Mouse (Mus musculus) embryonic facial prominence, embryonic 12.5 days (tissue): ENCODE measurements around the gene Foxg1. TPM values are rescaled to one million over a fixed set of nuclear protein-coding genes. Genes with fewer than 3 reads are reported as not detected.

ENCODE experiments used
- ATAC-seq: fragments of 200-750 bp; cut with Nextera tagmentation; 2 replicates; pipeline ENCODE4 v1.8.0; 2017; ENCODE audit not compliant: insufficient number of reproducible peaks, insufficient read depth, low FRiP score, low TSS enrichment
- H3K27ac ChIP-seq: fragments of 300-500 bp; sonication (generic); 2 replicates; pipeline ENCODE4 v1.5.1; 2016; ENCODE audit warnings: mild to moderate bottlenecking
- H3K27me3 ChIP-seq: fragments of 300-500 bp; sonication (generic); 2 replicates; pipeline ENCODE4 v1.6.1; 2016; ENCODE audit warnings: mild to moderate bottlenecking, moderate library complexity
- H3K36me3 ChIP-seq: fragments of 300-500 bp; sonication (generic); 2 replicates; pipeline ENCODE4 v1.6.1; 2016; ENCODE audit warnings: mild to moderate bottlenecking
- H3K4me1 ChIP-seq: fragments of 300-500 bp; sonication (generic); 2 replicates; pipeline ENCODE4 v1.6.1; 2016
- H3K4me2 ChIP-seq: fragments of 300-500 bp; sonication (generic); replicated peaks from 2 replicates; pipeline ENCODE4 v1.6.1; 2016; ENCODE audit warnings: mild to moderate bottlenecking, moderate library complexity
- H3K4me3 ChIP-seq: fragments of 300-500 bp; sonication (generic); 2 replicates; pipeline ENCODE4 v1.5.1; 2016; ENCODE audit warnings: mild to moderate bottlenecking
- H3K9ac ChIP-seq: fragments of 300-500 bp; sonication (generic); 2 replicates; pipeline ENCODE4 v1.6.1; 2016; ENCODE audit warnings: mild to moderate bottlenecking, moderate library complexity
- H3K9me3 ChIP-seq: fragments of 300-500 bp; sonication (generic); 2 replicates; pipeline ENCODE4 v1.6.1; 2016; ENCODE audit warnings: mild to moderate bottlenecking, moderate library complexity
- WGBS: fragments of 180-500 bp; shearing (Covaris S2); methylation state at CpG from one replicate; pipeline ENCODE4 v1.1.7; 2016; 5-methylcytosine and 5-hydroxymethylcytosine counted together
- polyA plus RNA-seq: library from polyadenylated mRNA; unstranded; fragments of >200 nt; fragmentation: Nextera tagmentation; extraction: Ambion mirVana; gene quantifications from 2 replicates; pipeline ENCODE4 v1.2.1, GENCODE M21; 2016

Foxg1 gene
- polyA plus RNA-seq = 2.1 and 3.1 TPM in 2 replicates

- WGBS = 1% methylated on average over 56 of the region's 61 CpGs
- Histone ChIP-seq H3K4me2 (peak within 1 kb of the TSS; percentile 49), H3K4me1 (peaks cover 7% of the 10 kb centered on the region; the same call in 1 of the 2 replicates), H3K4me3 (peak within 1 kb of the TSS; percentile 39), H3K36me3 (no peaks in the 10 kb centered on the region), H3K9ac (0 out of 2 replicates have a peak within 1 kb of the TSS, but pooled peaks have one; percentile 27), H3K9me3 (no peaks in the 10 kb centered on the region), H3K27me3 (peaks cover 73% of the 10 kb centered on the region), H3K27ac (0 out of 2 replicates have a peak within 1 kb of the TSS, but pooled peaks have one; percentile 36)
- peak; percentile 12; the same call in 1 of the 2 replicates for ATAC-seq
These were observed at the start of gene Foxg1 for GRCm38 (mm10) chr12:49382565-49383520. TSS of gene Foxg1 (plus strand) at chr12:49382660.

GRCm38 (mm10) chr12:49349697-49350096 is 32.8 kb upstream of the Foxg1 start:
- Histone ChIP-seq H3K27ac (no peak overlapping the region), H3K4me2 (no peak overlapping the region), H3K27me3 (no peaks in the 10 kb centered on the region), H3K4me1 (no peaks in the 10 kb centered on the region), H3K9ac (no peak overlapping the region), H3K36me3 (no peaks in the 10 kb centered on the region), H3K9me3 (no peaks in the 10 kb centered on the region), H3K4me3 (no peak overlapping the region)
- WGBS = 88% methylated on average over 10 of the region's 10 CpGs
- ATAC-seq = no peak

DNA sequence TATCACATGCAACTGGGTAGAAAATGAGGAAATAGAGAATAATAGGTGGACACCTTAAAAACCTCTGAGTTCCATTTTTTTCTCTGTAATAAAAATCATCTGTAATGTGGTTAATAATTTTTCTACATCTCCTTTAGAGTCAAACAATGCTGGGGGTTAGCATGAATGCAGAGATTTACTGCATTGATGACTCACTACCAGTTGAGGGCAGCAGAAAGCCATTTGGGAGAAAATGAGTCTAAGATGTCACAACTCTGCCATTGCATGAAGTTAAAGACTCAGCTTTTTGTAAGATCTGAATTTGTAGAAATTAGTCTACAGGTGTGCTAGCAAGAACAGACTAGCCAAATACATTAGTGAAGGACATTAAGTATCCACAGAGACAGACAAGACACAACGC is 13.5 kb upstream of the Foxg1 start:
- H3K4me1 ChIP-seq = no peaks in the 10 kb centered on the region
- ATAC-seq = no peak
- H3K4me3 ChIP-seq = no peak overlapping the region
- no peak overlapping the region for H3K4me2 ChIP-seq
- H3K9me3 ChIP-seq = no peaks in the 10 kb centered on the region
- no peak overlapping the region for H3K9ac ChIP-seq
- no peak overlapping the region for H3K27ac ChIP-seq
- no peaks in the 10 kb centered on the region for H3K36me3 ChIP-seq
- WGBS = 58% methylated on average over 1 of the region's 1 CpGs
- H3K27me3 ChIP-seq = peaks cover 24% of the 10 kb centered on the region

DNA sequence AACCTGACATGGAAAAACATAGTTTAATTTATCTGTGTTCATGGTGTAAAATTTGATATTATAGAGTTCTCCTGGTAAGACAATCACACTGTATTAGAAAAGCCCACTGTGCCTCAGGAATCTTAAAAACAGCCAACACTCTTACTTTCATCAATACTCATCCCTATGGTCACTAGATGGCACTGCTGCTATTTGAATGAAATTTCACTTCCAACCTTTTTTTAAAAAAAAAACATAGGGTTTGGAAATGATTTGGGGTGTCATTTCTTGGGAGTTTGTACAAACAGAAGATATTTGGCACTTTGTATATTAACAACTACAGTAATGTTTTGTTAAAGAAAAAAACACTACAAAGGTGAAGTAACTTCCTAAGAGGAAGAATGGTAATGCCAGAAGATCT is 10.3 kb upstream of the Foxg1 start:
- Histone ChIP-seq H3K9ac (no peak overlapping the region), H3K27me3 (peaks cover 49% of the 10 kb centered on the region), H3K4me1 (no peaks in the 10 kb centered on the region), H3K9me3 (no peaks in the 10 kb centered on the region), H3K4me3 (no peak overlapping the region), H3K27ac (no peak overlapping the region), H3K4me2 (no peak overlapping the region), H3K36me3 (no peaks in the 10 kb centered on the region)
- ATAC-seq = no peak

GRCm38 (mm10) chr12:49373176-49373575 is 9.3 kb upstream of the Foxg1 start:
- H3K27ac ChIP-seq = no peak overlapping the region

DNA sequence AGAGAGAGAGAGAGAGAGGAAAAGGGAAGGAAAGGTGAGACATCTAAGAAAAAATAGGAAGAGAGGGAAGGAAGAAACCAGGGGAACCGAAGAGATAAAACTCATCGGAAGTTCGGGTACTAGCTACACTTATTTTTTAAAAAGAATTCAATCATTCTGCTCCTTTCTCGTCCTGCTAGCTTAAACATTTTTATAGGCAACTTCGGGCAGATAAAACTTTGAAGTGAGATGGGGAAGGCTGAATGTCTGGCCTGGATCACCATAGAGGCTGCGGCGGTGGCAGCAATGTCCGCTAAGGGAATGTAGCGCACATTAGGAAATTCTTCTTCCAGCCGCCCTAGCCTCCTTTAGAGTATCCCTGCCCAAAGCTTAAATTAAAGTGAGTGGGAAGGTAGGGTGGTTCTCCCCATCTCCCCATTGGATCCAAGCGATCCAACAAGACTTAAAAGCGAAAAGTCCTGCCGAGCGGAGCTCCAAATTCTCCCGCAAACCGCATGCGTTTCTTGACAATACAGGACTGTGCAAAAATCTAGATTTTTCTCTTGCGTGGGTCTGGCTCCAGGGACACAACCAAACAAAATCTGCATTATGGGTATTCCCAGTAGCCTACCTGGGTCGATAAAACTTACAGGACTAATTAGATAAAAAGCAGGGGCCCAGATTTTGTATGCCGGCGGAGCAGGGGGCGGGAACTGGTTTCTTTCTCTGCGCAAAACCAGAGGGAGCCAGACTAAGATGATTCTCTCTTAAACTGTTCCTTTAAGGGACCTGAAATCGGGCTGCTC is 8.4 kb upstream of the Foxg1 start:
- Histone ChIP-seq H3K4me2 (peak overlapping the region; percentile 45), H3K4me3 (peak overlapping the region; percentile 25; the same call in 1 of the 2 replicates), H3K36me3 (no peaks in the 10 kb centered on the region), H3K4me1 (no peaks in the 10 kb centered on the region), H3K27me3 (peaks cover 67% of the 10 kb centered on the region), H3K9me3 (no peaks in the 10 kb centered on the region), H3K9ac (no peak overlapping the region), H3K27ac (no peak overlapping the region)
- 2% methylated on average over 24 of the region's 24 CpGs for WGBS
- ATAC-seq = no peak

More at GRCm38 (mm10) chr12:49373176-49373575, 9.3 kb upstream of the Foxg1 start:
- ATAC-seq = no peak
- H3K36me3 ChIP-seq = no peaks in the 10 kb centered on the region
- H3K9me3 ChIP-seq = no peaks in the 10 kb centered on the region
- 2% methylated on average over 5 of the region's 5 CpGs for WGBS
- H3K27me3 ChIP-seq = peaks cover 59% of the 10 kb centered on the region
- H3K4me3 ChIP-seq = no peak overlapping the region
- H3K9ac ChIP-seq = no peak overlapping the region
- no peak overlapping the region for H3K4me2 ChIP-seq
- no peaks in the 10 kb centered on the region for H3K4me1 ChIP-seq

GRCm38 (mm10) chr12:49374606-49374995 is 7.9 kb upstream of the Foxg1 start:
- no peak for ATAC-seq
- H3K4me3 ChIP-seq = peak overlapping the region; percentile 25; the same call in 1 of the 2 replicates
- no peaks in the 10 kb centered on the region for H3K9me3 ChIP-seq
- H3K36me3 ChIP-seq = no peaks in the 10 kb centered on the region
- no peaks in the 10 kb centered on the region for H3K4me1 ChIP-seq
- H3K27me3 ChIP-seq = peaks cover 73% of the 10 kb centered on the region
- WGBS = 0% methylated on average over 14 of the region's 14 CpGs
- H3K9ac ChIP-seq = no peak overlapping the region
- H3K4me2 ChIP-seq = peak overlapping the region; percentile 45
- no peak overlapping the region for H3K27ac ChIP-seq

DNA sequence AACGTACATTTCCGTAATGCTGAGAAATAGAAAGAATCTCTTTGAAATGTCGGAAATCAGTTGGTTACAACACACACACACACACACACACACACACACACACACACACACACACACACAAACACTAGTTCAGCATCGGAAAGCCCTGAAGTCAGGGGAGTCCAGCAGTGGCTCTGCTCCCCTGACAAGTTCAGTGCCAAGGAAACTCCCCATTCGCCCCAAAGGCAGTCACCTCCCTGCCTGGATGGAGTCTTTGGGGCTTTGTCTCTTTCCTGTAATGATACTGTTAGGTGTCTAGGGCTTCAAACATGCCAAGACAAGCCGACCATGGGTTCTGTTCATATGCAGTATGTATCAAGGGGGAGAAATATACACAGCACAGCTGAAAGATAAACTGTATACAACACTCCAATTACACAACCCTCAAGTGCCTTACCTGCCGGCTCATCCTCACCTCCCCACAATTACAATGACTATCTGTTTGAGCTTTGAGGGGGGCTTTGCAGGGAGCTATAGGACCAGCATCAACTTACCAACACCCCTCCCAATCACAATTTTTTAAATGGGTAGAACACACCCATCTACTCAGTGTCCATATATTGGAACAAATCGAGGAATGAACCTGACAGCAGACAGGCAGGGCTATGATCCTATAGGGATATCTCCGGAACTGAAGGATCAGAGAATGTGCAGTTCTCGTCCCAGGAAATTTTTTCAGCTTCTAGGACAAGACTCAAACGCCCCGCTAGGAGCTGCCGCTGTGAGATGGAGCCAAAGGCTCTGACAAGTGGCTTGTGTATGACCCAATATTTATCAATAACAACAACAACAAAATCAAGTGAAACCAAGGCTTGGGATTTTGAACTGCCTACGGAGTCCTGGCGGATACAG is 6.8 kb upstream of the Foxg1 start:
- Histone ChIP-seq H3K9me3 (no peaks in the 10 kb centered on the region), H3K4me1 (no peaks in the 10 kb centered on the region), H3K27ac (no peak overlapping the region), H3K27me3 (peaks cover 81% of the 10 kb centered on the region), H3K9ac (no peak overlapping the region), H3K4me2 (no peak overlapping the region), H3K4me3 (no peak overlapping the region), H3K36me3 (no peaks in the 10 kb centered on the region)
- WGBS = 3% methylated on average over 15 of the region's 15 CpGs
- ATAC-seq = no peak

GRCm38 (mm10) chr12:49376318-49376992 is 6.0 kb upstream of the Foxg1 start:
- Histone ChIP-seq H3K9me3 (no peaks in the 10 kb centered on the region), H3K36me3 (no peaks in the 10 kb centered on the region), H3K4me3 (no peak overlapping the region), H3K4me2 (no peak overlapping the region), H3K4me1 (no peaks in the 10 kb centered on the region), H3K27ac (no peak overlapping the region), H3K9ac (no peak overlapping the region), H3K27me3 (peaks cover 78% of the 10 kb centered on the region)
- ATAC-seq = no peak
- WGBS = under 1% methylated on average over 19 of the region's 19 CpGs

DNA sequence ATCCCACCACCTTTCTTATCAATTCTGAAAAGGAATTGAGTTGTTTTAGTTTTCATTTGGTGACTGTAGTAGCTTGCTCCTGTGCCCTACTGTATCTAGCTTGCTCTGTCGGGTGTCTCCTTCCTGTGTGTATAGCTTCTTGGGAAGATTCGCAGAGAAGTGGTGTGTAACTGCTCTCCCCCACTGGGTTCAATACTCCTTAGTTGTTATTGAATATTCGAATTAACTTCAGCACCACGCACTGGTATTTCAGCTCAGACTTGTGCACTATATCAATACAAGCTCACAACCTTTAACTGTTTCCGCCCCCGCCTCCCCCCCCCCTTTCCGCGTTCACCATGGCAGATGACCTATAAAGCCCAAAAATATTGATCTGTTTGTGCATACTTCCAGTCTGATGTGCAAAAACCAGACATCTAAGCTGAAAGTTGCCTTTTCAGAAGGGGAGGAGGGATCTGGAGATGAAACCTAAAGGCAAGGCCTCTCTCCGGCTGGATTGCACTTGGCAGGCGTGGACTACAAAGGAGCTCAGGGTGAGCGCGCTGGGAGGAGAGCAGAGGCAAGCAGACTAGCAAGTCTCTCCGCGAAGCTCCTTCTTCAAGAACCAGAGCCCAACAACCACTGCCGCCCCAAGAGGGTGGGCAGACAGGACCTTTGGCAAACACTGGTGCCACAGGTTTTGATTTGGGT is 5.0 kb upstream of the Foxg1 start:
- H3K4me2 ChIP-seq = no peak overlapping the region
- under 1% methylated on average over 15 of the region's 15 CpGs for WGBS
- H3K9ac ChIP-seq = no peak overlapping the region
- H3K36me3 ChIP-seq = no peaks in the 10 kb centered on the region
- ATAC-seq = no peak
- H3K4me3 ChIP-seq = no peak overlapping the region
- H3K4me1 ChIP-seq = no peaks in the 10 kb centered on the region
- no peak overlapping the region for H3K27ac ChIP-seq
- H3K27me3 ChIP-seq = peaks cover 82% of the 10 kb centered on the region
- H3K9me3 ChIP-seq = no peaks in the 10 kb centered on the region
